Mouse (Mus musculus) liver, adult 2 months (tissue): ENCODE measurements around the gene Col4a1.

Source experiments
- CTCF ChIP-seq: fragments of 200-500 bp; IDR thresholded peaks from 2 replicates; pipeline ENCODE4 v1.5.1; 2011; ENCODE audit warnings: low read depth, low read length, control low read depth
- POLR2A ChIP-seq: fragments of 200-500 bp; IDR thresholded peaks from 2 replicates; pipeline ENCODE4 v1.6.1; 2011; ENCODE audit warnings: low read length, control low read depth; ENCODE audit not compliant: insufficient read depth; ENCODE audit errors: extremely low read depth

- TF ChIP-seq CTCF (no peak), POLR2A (no peak)
These were observed 156.3 kb downstream of the Col4a1 start for GRCm38 (mm10) chr8:11156319-11156692.
